Mouse (Mus musculus): ENCODE results near the gene Lamc1. TPM values are rescaled to one million over a fixed set of nuclear protein-coding genes. Genes with fewer than 3 reads are reported as not detected.
A peak's percentile ranks its signal among the peaks of the same experiment; 100 is the strongest.
"Not testable (repeated sequence)": the region's sequence is repeated elsewhere in the genome, so short reads cannot be mapped to it uniquely, and the experiment has no call there.

Gene Lamc1
- total RNA-seq, 2 experiments from 2014 or later, result 5.1 to 5.2 TPM

GRCm38 (mm10) chr1:153307509-153308178 is 24.9 kb downstream of the Lamc1 start:
- no peak for ATAC-seq (replicated peaks; ENCODE audit: poor library complexity, severe bottlenecking)

- ATAC-seq (replicated peaks; ENCODE audit: poor library complexity, severe bottlenecking), result not testable (repeated sequence)
Measured at GRCm38 (mm10) chr1:153305728-153306127, 26.9 kb downstream of the Lamc1 start.

DNA sequence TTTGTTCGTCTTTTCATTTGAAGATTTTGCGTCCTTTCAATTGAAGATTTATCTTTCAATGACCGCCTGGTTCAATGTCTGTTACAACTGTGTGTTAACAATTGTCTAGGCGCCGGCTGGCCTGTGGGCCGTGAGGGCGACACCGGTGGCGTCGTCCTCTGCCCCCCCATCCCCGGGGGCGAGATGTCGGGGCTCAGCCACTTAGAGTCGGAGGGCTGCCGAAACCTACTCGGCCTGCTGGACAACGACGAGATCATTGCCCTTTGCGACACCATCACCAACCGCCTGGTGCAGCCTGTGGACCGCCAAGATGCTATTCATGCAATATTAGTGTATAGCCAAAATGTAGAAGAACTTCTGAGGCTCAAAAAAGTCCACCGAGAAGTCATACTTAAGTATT is 27.3 kb downstream of the Lamc1 start:
- not testable (repeated sequence) for ATAC-seq (replicated peaks; ENCODE audit: poor library complexity, severe bottlenecking)

GRCm38 (mm10) chr1:153299436-153299835 is 33.1 kb downstream of the Lamc1 start:
- peak; percentile 87 for ATAC-seq (replicated peaks; ENCODE audit: poor library complexity, severe bottlenecking)

GRCm38 (mm10) chr1:153297774-153298363 is 34.7 kb downstream of the Lamc1 start:
- ATAC-seq (replicated peaks; ENCODE audit: poor library complexity, severe bottlenecking), result not testable (repeated sequence)

DNA sequence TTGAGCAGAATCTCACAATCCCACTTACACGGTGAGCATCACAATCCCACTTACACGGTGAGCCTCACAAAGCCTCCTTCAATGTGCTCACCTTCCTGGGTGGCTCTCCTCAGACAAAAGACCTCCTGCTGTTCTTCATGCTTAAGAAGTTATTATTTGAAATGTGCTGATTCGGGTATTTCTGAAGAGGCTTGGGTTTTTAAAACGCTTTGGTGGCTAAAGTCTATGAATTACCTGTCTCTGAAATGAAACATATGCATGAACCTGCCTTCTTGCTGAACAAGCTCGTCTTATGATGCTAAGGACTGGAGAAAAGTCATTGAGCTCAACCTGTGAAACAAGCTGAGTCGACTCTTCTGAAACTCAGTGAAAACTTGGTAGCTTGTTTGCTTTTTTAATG is 36.6 kb downstream of the Lamc1 start:
- no peak for ATAC-seq (replicated peaks; ENCODE audit: poor library complexity, severe bottlenecking)

- ATAC-seq (replicated peaks; ENCODE audit: poor library complexity, severe bottlenecking), result no peak
Measured at GRCm38 (mm10) chr1:153292892-153293291, 39.7 kb downstream of the Lamc1 start.

- ATAC-seq (replicated peaks; ENCODE audit: poor library complexity, severe bottlenecking), result no peak
Measured at GRCm38 (mm10) chr1:153292202-153292601, 40.4 kb downstream of the Lamc1 start.

DNA sequence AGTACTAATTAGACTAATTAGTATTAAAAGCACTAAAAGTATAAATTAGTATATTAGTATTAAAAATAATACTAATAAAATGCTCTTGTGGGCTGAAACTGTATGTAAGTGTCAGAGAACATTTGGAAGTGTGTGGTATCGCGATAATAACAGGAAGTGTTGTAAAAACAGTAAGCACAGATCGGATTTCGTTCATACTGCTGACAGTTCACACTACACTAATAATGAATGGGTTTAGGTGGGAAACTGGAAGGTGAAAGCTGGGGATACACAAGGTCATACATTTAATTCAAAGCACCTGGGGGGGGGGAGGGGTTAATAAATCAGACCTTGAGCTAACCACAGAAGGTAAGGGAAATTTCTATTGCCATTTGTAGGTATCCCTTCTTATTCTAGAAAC is 41.2 kb downstream of the Lamc1 start:
- no peak for ATAC-seq (replicated peaks; ENCODE audit: poor library complexity, severe bottlenecking)

GRCm38 (mm10) chr1:153288010-153288409 is 44.6 kb downstream of the Lamc1 start:
- ATAC-seq (replicated peaks; ENCODE audit: poor library complexity, severe bottlenecking), result no peak; the same call in 1 of the 2 replicates

- ATAC-seq (replicated peaks; ENCODE audit: poor library complexity, severe bottlenecking), result no peak
Measured at GRCm38 (mm10) chr1:153287443-153287842, 45.1 kb downstream of the Lamc1 start.

- ATAC-seq (replicated peaks; ENCODE audit: poor library complexity, severe bottlenecking), result no peak
Measured at GRCm38 (mm10) chr1:153286216-153286615, 46.4 kb downstream of the Lamc1 start.

DNA sequence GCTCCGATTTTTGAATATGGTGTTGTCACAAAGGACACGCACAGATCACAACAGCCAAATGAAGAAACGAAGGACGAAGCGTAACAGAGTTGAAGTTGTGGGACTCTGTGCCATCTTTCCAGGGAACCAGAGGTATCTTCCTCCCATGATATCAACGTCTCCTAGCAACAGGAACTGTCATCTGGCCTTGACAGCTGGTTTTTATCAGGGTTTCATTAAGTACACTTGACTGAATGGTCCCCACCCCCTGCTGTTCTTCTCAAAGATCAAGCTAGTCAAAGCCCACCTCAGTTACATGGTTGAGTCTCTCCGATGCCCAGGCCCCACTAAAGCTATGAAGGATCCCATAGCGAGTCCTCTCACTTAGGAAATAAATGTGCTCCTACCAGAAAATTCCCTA is 47.4 kb downstream of the Lamc1 start:
- ATAC-seq (replicated peaks; ENCODE audit: poor library complexity, severe bottlenecking), result no peak

DNA sequence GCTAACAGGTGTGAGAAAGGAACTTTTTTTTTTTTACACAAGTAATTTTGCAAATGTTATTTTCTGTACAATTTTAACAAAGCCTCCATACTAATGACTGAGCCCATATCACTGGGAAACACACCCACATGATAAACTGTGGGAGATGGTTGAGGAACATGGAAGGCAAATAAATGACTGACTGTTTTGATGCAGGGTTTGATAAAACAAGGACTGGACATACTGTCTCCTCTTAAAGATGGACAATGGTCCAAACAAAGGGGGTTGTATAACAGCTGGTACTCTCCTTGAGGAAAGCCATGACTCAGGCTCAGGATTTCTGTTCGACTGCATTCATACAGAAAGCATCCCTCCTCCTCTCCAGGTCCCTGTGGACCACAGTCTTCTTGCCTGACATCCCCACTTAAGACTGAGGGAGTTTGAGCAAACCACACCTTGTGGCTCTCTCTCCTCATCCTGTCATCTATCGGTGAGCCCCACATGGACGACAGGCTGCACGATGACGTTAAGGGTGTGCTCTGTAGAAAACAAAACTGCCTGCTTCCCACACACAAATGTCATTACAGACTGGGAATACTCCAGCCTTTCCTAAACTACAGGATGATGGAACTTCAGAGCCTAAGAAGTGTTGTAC is 50.1 kb downstream of the Lamc1 start:
- no peak for ATAC-seq (replicated peaks; ENCODE audit: poor library complexity, severe bottlenecking)

GRCm38 (mm10) chr1:153281483-153281882 is 51.1 kb downstream of the Lamc1 start:
- no peak for ATAC-seq (replicated peaks; ENCODE audit: poor library complexity, severe bottlenecking)

GRCm38 (mm10) chr1:153280411-153280810 is 52.2 kb downstream of the Lamc1 start:
- ATAC-seq (replicated peaks; ENCODE audit: poor library complexity, severe bottlenecking), result no peak

GRCm38 (mm10) chr1:153278028-153278613 is 54.5 kb downstream of the Lamc1 start:
- no peak for ATAC-seq (replicated peaks; ENCODE audit: poor library complexity, severe bottlenecking)

- no peak for ATAC-seq (replicated peaks; ENCODE audit: poor library complexity, severe bottlenecking)
Measured at GRCm38 (mm10) chr1:153275466-153275865, 57.1 kb downstream of the Lamc1 start.

DNA sequence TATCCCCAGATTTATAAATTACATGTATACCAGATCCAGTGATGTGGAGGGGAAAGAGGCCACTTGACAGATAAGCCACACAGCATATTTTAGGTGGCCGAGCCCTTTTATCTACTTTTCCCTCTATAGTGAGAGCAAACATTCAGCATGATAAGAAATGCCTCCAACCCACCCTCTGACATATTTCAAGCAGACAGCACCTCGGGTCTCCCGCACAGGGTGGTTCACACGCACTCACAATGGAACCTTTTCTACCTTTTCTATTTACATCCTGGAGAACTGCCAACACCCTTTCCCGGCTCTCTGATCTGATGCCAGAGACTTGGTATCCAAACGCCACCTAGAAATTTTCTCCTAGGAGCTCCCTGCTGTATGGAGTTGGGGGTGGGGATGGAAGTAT is 58.0 kb downstream of the Lamc1 start:
- ATAC-seq (replicated peaks; ENCODE audit: poor library complexity, severe bottlenecking), result no peak

- ATAC-seq (replicated peaks; ENCODE audit: poor library complexity, severe bottlenecking), result no peak
Measured at GRCm38 (mm10) chr1:153273657-153274056, 58.9 kb downstream of the Lamc1 start.

GRCm38 (mm10) chr1:153270827-153271226 is 61.8 kb downstream of the Lamc1 start:
- no peak for ATAC-seq (replicated peaks; ENCODE audit: poor library complexity, severe bottlenecking)
